Comparison of ENCODE assay signal across 27 mouse cellular contexts in genomic region chr4:148678105-148678504, GRCm38 (mm10). TPM values are rescaled to one million over a fixed set of nuclear protein-coding genes. Genes with fewer than 3 reads are reported as not detected.
"Had no signal": no experiment of that assay in that cellular context is flagged by ENCODE, and none has a peak within 500 bp of the region (broad histone marks: within the 10 kb centered on the region; RNA-seq: fewer than 3 reads in every experiment).

No protein-coding gene starts in this region.

- H3K36me3 ChIP-seq: liver, embryonic 13.5 days had no signal

- H3K9ac ChIP-seq: liver, embryonic 13.5 days had no signal

- H3K27ac ChIP-seq: layer of hippocampus, adult 2 months; stomach, postnatal 0 days had no signal

- DNase-seq: kidney, adult 11 months; layer of hippocampus, adult 9-11 months; liver, embryonic 13.5 days; lung, adult 2 months; lung, postnatal 14 days; lung, postnatal 4 days; midbrain, embryonic 14.5 days; thymus, adult 2 months; thymus, postnatal 14 days had no signal

- H3K4me2 ChIP-seq: liver, embryonic 13.5 days; midbrain, embryonic 11.5 days had no signal

- H3K9me3 ChIP-seq: liver, embryonic 13.5 days had no signal

- H3K4me3 ChIP-seq: layer of hippocampus, adult 2 months; liver, embryonic 13.5 days had no signal

RNA-seq across cellular contexts. Expression of gene Gm572, which starts 35.0 kb away (rescaled TPM):
- total RNA-seq: layer of hippocampus, adult 2 months; layer of hippocampus, postnatal 25 days; left cerebral cortex, adult 18-20 months; left cerebral cortex, postnatal 25 days; liver, adult 2 months; megakaryocyte progenitor cell, adult 5-6 weeks; megakaryocyte-erythroid progenitor cell, adult 5-6 weeks had no signal
- polyA plus RNA-seq: kidney, postnatal 0 days; large intestine, adult 2 months; limb, embryonic 11.5 days; liver, adult 2 months; liver, embryonic 13.5 days; liver, embryonic 16.5 days; lung, embryonic 16.5 days; midbrain, embryonic 11.5 days; midbrain, embryonic 14.5 days; midbrain, postnatal 0 days; neural tube, embryonic 11.5 days; neural tube, embryonic 14.5 days; stomach, embryonic 14.5 days had no signal
